Mouse (Mus musculus) left cerebral cortex, postnatal 25 days (tissue): Measurements from ENCODE around the gene Acot11. TPM values are rescaled to one million over a fixed set of nuclear protein-coding genes. Genes with fewer than 3 reads are reported as not detected.

Source experiments
- DNase-seq, 2 experiments: peaks; one replicate each; pipeline ENCODE4 v3.0.0; 2022; ENCODE audit warnings: low spot score in 2 of 2, mixed read lengths in 1 of 2
- intact Hi-C: fragments of 180-260 bp; cut with DNase I; formaldehyde crosslinking; loops from one replicate; pipeline ENCODE4 v1.15.1; 2025
- total RNA-seq, 2 experiments: library from RNA; stranded (reverse); gene quantifications; 2 replicates each; pipeline ENCODE4 v1.2.3; 2021

Acot11 gene
- total RNA-seq = 10 to 100 TPM; 39.1 to 53.0 TPM

GRCm38 (mm10) chr4:106804910-106805274 is at the start of gene Acot11:
Acot11 (minus strand) TSS chr4:106804998.
- no peak for DNase-seq
- intact Hi-C loops = loop anchor here (10.0 kb wide), 1 partner anchor 360 kb away; no protein-coding TSS in a partner anchor

- DNase-seq = no peak
- intact Hi-C loops = no loop called here
Observed at GRCm38 (mm10) chr4:106848290-106849092, 43.7 kb upstream of the Acot11 start.

- intact Hi-C loops = no loop called here
- no peak for DNase-seq
Observed at GRCm38 (mm10) chr4:106847591-106848289, 42.9 kb upstream of the Acot11 start.

GRCm38 (mm10) chr4:106842561-106842960 is 37.8 kb upstream of the Acot11 start:
- intact Hi-C loops = loop anchor here (5.0 kb wide), 1 partner anchor 335 kb away; the partner anchor contains the start of genes Tceanc2 and Tmem59
- no peak for DNase-seq

GRCm38 (mm10) chr4:106841856-106842255 is 37.1 kb upstream of the Acot11 start:
- intact Hi-C loops = loop anchor here (5.0 kb wide), 1 partner anchor 335 kb away; the partner anchor contains the start of genes Tceanc2 and Tmem59
- no peak for DNase-seq

GRCm38 (mm10) chr4:106841303-106841702 is 36.5 kb upstream of the Acot11 start:
- intact Hi-C loops = loop anchor here (5.0 kb wide), 1 partner anchor 336 kb away; the partner anchor contains the start of genes Tceanc2 and Tmem59
- DNase-seq = no peak

- DNase-seq = no peak
- intact Hi-C loops = loop anchor here (1.0 to 5.0 kb wide), 2 partner anchors 70 to 337 kb away; partner anchors contain the start of genes Ssbp3, Tceanc2 and Tmem59
Observed at GRCm38 (mm10) chr4:106840651-106841145, 35.9 kb upstream of the Acot11 start.

- peak; percentile 89 to 90 for DNase-seq
- intact Hi-C loops = loop anchor here (1.0 to 5.0 kb wide), 6 partner anchors 70 to 337 kb away; partner anchors contain the start of genes Ssbp3, Tceanc2 and Tmem59
Observed at GRCm38 (mm10) chr4:106839964-106840611, 35.3 kb upstream of the Acot11 start.

- intact Hi-C loops = loop anchor here (1.0 to 5.0 kb wide), 4 partner anchors 149 to 325 kb away; no protein-coding TSS in a partner anchor
Observed at GRCm38 (mm10) chr4:106839254-106839834, 34.5 kb upstream of the Acot11 start.

GRCm38 (mm10) chr4:106838548-106839253 is 33.9 kb upstream of the Acot11 start:
- intact Hi-C loops = loop anchor here (1.0 to 5.0 kb wide), 4 partner anchors 150 to 326 kb away; no protein-coding TSS in a partner anchor
- DNase-seq = peak; percentile 92 to 93

More at GRCm38 (mm10) chr4:106839254-106839834, 34.5 kb upstream of the Acot11 start:
- peak in 1 of 2 experiments; percentile 33 for DNase-seq

- intact Hi-C loops = loop anchor here (2.0 to 5.0 kb wide), 3 partner anchors 151 to 211 kb away; no protein-coding TSS in a partner anchor
- DNase-seq = peak; percentile 57 to 72
Observed at GRCm38 (mm10) chr4:106837964-106838363, 33.2 kb upstream of the Acot11 start.

GRCm38 (mm10) chr4:106837425-106837824 is 32.6 kb upstream of the Acot11 start:
- intact Hi-C loops = loop anchor here (5.0 kb wide), 2 partner anchors 210 kb away; no protein-coding TSS in a partner anchor

GRCm38 (mm10) chr4:106830545-106831112 is 25.8 kb upstream of the Acot11 start:
- intact Hi-C loops = no loop called here
- DNase-seq = no peak

More at GRCm38 (mm10) chr4:106837425-106837824, 32.6 kb upstream of the Acot11 start:
- no peak for DNase-seq

- intact Hi-C loops = no loop called here
Observed at GRCm38 (mm10) chr4:106827738-106828361, 23.1 kb upstream of the Acot11 start.

GRCm38 (mm10) chr4:106825229-106825628 is 20.4 kb upstream of the Acot11 start:
- intact Hi-C loops = no loop called here
- DNase-seq = no peak

More at GRCm38 (mm10) chr4:106827738-106828361, 23.1 kb upstream of the Acot11 start:
- DNase-seq = peak; percentile 63 to 74

- intact Hi-C loops = no loop called here
- no peak for DNase-seq
Observed at GRCm38 (mm10) chr4:106819404-106819803, 14.6 kb upstream of the Acot11 start.

- intact Hi-C loops = no loop called here
- DNase-seq = no peak
Observed at GRCm38 (mm10) chr4:106818332-106818731, 13.5 kb upstream of the Acot11 start.
